Mouse (Mus musculus): ENCODE results near the gene Itpripl2.

Itpripl2 gene

GRCm38 (mm10) chr7:118437101-118437802 lies 54.5 kb downstream of the Itpripl2 start:
- no peak for DNase-seq

Measured in kidney, adult 9 months (tissue).